Mouse (Mus musculus) MN1 (cell line): ENCODE measurements around the gene Rgs7bp.

Source experiments
- DNase-seq: peaks from one replicate; pipeline ENCODE4 v3.0.0-alpha.2; 2016; ENCODE audit warnings: low spot score

The Rgs7bp gene

DNA sequence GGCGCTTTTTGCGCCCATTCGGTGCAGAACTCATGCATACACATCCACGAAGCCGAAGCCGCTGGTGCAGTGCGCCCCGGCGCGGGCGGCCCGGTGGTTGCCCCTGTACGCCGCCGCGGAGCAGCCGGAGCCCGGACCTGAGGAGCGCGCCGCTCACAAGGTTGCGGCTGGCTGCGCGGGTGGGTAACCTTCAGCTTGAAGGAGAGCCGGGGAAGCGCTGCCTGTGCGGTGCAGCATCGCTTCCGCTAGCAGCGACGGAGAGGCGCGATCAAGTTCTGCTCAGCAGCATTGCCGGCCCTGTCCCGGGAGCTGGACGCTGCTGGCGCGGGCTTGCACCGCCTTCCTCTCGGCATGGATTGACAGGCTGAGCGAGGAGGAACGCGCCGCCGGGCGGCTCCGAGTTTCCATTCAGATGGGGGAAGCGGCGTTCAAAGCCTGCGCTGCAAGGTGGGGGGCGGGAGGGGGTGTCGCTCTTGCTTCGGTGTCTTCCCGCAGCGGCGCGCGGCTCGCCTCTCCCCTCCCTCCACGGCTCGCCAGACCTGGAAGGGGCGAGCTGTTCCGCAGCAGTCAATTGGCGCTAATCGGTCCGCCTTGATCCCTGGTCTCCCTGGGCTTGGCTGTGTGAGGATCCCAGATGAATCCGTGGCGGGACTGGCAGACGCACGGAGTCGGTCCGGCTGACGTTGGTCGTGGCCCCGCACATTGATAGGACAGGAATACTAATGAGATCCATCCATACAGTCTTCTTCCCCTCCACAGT is at the start of gene Rgs7bp:
TSS of gene Rgs7bp (minus strand) at position 750 of the 760 bp plus-strand sequence.
- no peak for DNase-seq

DNA sequence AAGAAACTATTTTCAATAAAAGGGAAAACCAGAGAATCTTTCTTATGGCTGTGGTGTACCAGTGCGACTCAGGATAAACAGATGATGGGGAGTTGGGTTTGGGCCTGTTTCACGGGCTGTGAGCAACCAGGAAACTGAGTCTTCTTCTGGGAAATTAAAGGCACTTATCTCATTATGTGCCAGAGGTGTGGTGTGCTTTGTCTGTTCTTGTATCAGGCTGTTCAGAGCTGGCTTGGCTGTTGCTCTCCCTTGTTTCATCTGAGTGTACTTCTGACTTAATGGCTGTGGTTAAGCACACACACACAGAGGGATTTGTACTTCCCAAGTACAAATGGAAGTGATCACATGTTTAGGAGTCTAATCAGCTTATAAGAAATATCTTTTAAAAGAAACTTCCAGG is 49.7 kb upstream of the Rgs7bp start:
- no peak for DNase-seq

DNA sequence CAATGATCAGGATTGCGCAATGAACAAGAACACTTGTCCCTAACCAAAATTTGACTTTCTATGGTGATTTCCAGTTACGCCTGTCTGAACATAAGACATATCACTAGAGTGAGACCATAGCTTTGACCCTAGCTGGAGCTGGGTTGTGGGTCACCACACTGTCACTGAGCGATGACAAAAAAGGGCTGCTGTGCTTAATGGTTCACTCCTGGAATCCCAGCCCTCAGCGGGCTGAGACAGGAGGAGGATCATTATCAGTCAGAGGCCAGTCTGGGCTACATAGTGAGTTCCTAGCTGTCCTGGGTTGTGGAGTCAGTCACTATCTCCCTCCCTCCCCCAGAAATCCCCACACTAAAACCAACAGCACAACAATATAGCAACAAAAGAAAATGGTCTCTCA is 46.0 kb upstream of the Rgs7bp start:
- no peak for DNase-seq

DNA sequence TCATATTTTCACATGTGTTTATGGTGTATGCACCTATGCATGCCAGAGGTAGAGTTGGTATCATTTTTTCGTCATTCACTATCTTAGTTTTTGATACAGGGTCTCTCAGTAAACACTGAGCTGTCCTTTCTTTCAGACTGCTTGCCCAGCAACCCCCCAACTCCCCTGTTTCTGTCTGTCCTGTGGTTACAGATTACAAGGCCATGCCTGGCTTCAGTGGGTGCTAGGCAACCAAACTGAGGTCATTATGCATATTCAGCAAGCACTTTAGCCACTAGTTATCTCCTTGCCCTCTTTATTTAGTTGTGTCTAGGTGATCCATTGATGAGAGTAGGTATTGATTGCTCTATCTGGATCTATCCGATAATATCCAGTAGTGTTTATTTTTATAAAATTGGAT is 41.6 kb upstream of the Rgs7bp start:
- no peak for DNase-seq

DNA sequence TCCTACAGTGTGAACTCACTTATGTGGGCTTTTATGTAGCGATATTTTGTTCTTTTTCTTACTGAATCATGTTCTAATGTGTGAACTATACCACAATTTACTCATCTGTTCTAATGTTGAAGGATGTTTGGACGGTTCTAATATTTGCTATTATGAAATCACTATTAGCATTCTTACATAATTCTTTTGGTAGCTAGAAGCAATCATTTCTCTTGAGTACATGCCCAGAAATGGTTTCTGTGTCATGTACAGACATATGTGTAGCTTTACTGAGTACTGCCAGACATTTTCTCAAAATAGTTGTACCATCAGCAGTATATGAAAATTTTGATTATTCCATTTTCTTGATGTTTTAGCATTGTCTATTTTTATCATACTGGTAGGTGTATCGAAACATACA is 34.5 kb upstream of the Rgs7bp start:
- no peak for DNase-seq

DNA sequence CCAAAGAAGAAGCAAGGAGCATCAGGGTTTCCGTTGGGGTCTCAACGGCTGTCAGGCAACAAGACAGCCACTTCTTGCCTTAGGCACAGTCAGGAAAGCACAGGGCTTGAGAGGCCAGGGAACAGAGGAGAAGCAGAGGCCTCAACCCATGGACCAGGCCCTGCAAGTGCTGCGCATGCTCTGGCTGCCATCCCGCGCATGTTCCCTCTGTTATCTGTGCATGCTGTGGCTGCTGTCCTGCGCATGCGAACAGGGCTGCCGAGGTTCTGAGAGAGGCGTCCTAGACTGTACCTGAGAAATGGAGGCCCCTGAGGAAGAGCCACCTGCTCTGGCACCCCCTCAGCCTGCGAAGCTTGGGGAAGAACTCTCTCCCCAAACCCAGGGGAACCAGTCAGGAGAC is 27.1 kb upstream of the Rgs7bp start, which contains the start of gene 4933425L06Rik:
TSS of gene 4933425L06Rik (plus strand) at position 261 of the 400 bp plus-strand sequence.
- DNase-seq: no peak

DNA sequence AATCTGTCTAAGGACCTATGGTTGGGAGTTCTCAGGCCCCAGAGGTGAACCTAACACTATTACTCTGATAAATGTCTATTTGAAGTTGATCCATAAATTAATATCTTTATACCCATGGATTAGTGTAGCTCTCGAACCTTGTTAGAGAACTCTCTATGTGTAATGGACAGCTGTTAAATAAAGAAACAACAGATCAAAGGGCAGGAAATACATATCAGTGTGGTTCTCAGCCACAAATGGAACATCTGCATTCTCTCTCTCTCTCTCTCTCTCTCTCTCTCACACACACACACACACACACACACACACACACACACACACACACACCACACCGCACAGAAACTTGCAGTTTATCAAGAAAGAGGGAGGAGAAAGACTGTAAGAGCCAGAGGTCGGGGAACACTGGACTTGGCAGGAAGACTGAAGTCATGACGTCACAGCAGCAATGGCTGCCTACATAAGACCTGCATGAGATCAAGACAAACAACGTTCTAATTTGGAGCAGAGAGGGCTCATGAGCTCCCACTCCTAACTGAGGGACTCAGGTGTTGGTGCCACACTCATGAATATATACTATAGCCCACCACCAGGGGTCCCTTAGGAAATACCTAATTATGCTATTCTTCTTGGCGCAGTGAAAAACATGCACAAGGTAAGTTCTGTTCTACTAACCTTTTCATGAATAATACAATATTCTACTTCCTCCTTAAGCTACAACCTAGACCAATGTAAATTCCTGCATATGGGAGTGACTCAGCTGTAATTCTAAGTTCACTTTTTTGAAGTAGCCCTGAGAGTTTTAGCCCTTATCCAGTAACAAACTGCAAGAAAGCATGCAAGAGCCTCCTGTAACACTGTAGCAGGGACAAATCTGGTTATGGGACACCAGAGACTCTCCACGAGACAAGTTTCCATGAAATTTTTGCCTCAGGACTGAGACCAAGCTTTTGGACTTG is 12.4 kb upstream of the Rgs7bp start:
- DNase-seq: no peak

DNA sequence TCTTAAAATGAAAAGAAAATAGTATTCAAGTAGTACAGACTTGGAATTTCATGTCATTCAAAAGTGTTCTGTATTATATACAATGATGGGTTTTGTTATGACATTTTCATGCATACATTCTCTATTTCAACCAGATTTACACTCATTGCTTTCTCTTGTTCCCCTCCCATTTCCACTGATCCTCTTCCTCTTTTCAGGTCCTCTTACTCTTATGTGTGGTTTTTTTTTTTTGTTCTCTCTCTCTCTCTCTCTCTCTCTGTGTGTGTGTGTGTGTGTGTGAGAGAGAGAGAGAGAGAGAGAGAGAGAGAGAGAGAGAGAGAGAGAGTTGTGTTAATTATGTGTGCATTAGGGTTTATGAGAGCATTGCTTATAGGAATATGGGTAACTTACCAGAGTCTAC is 11.4 kb upstream of the Rgs7bp start:
- no peak for DNase-seq

DNA sequence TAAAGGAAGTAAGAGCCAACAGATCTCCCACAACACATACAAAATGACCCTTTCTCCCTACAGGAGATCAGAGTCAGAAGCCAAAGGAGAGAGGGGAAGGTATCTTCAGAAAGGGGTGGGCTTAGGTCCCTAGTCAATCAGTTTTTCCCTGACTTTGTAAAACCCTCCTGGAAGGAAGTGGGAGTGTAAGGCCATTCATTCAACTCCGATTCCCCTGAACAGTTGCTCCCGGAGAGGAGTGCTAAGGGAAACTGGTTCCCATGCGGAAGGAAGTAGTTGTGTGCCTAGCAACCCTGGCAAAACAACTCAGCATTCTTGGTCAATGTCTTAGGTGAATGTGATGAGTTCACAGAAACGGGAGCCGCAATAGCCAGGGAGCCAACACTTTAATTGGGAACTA is 644 bp upstream of the Rgs7bp start:
- no peak for DNase-seq

DNA sequence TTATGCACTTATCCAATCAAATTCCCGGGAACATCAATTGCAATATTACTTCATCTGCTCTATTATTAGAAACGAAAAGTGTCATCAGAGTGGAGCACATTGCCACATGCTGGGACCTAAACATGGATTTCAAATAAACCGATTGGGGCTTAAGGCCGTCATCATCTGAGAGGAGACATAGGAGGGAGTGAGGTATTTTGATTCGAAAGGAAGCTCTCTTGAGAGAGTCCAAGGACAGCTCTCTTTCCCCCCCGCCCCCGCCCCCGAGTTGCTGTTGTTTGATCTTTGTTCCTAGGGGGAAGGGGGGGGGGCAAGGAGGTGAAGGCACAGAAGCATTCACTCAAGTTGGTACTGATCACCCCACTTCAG is 195 bp upstream of the Rgs7bp start:
- no peak for DNase-seq

DNA sequence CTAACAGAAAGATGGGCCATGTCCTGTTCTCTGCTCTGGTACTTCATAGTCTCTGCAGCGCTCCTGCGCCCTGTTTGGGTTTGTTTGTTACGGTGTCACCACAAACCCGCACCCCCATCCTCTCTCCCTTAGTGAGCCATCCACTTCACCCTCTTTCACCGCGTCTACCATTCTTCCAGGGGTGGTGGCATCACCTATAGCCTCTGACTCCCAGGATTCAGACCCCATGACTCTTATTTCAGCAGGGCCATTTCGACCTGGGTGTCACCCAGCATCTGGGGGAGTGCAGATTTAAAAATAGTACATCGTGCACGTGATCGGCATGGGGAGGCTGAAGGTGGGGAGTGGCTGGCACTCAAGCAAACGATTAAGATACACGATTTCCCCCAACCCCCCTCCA is 1.1 kb downstream of the Rgs7bp start:
- no peak for DNase-seq

DNA sequence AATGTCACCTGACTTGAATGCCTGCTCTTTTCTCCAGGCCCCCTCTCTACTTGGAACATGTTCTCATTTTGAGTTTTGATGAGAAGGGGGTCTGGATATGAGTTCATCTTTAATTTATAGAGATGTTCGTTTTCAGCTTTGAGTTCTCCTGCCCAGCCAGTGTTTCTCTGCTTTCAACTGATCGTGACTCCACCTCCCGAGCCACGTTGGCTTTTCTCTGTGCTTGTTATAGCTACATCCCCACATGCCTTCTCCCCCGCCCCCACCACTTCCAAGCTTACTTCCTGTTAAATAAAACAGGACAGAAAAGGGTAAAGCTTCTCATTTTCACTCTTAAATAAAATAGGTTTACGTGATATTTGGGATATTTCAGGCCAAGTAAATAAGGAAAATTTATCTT is 3.3 kb downstream of the Rgs7bp start:
- no peak for DNase-seq

DNA sequence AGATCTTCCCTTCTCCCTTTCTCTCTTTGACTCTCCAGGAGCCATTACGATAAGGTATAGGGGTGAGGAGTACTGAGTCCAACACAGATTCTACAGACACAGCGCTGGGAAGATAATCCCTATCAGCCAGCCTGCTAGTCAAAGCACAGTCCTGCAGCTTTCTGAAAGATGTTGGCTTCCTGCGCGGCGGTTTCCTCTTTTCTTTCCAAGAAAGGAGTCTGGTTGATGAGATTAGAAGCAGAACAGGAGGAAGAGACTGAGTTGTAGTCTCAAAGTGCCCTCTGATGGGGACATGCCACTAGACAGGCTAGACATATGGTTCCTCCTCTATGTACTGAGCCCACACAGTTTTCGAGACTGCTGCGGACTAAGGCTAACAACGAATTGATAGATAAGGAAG is 6.1 kb downstream of the Rgs7bp start:
- no peak for DNase-seq

DNA sequence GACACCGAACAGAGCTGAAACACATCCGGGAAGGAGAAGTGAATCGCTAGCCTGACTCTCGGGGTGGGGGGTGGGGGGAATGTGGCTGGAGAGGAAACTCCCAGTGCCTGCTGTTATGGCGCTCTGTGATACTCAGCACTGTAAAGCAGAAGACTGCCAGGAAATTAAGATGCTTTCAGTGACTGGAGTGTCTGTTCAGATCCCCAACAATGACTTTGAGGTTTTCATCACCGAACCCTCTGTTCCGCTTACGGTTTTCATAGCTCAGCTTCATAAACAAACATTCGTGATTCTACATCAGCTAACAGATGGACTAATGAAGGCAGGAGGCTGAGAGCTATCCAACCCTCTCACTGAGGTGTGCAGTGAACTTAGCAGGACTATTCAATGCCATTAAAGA is 7.4 kb downstream of the Rgs7bp start:
- DNase-seq: no peak

DNA sequence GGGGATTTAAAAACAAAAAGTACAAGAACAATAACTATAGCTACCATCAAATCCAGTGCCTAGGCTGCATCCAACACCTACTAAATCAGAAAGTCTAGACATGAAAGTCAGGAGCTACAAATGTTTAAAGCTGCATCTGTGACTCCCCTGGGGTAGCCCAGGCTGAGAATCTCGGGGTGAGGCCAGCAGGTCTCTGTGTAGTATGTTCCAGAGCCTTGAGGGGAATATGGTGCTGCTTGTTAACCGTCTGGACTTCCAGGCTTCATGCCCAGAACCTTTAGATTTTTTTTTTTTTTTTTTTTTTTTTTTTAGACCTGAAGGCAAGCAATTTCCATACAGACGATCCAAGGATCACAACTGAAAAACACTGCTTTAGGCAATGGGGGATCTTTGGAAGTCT is 10.8 kb downstream of the Rgs7bp start:
- no peak for DNase-seq

DNA sequence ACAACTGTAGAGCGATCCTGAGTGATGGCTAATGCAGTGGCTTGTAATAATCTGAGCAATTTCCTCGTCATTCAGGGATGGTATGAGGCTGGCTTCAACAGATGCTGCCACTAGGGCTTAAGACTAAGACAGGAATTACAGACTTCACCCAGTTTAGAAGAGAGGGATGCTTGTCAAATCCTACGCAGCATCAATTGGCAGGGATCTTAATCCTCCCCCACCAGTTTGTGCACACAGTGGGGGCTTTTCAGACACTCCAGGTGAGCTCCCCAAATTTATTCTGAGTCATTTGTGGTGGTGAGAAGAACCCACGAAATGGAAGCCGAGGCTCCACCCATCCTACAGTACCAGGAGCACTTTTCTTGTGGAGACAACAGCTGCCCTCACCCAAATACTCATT is 16.4 kb downstream of the Rgs7bp start:
- DNase-seq: no peak

DNA sequence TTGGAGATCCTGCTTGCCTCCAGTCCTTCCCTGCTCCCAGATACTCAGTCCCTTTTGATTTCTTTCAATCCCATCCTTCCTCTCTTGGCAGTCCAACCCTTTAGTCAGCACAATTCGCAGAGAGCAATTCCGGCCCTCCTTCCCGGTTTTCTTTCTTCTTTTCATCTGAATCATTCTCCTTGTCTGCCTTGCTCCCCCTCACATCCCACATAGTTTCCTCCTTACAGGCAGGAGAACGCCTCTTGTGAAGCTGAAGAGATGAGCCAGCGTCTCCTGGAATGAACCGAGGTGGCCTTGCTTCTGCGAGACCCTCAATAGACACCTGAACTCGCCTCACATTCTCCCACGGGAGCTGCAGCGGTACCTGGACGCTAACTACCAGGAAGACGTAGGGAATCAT is 16.9 kb downstream of the Rgs7bp start:
- DNase-seq: no peak

DNA sequence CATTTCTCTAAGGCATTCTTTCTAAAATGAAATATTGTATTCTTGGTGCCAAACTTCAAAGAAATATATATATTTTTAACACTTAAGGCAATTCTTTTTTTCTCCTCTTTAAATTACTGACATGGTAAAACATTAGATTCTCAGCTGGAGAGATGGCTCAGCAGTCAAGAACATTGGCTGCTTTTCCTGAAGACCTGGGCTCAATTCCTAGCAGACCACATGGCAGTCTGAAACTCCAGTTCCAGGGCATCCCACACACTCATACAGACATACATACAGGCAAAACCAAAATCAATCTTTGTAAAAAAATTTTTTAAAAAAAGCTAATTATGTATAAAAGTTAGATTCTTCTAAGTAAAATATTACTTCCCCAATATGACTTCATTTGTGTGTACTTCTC is 22.8 kb downstream of the Rgs7bp start:
- DNase-seq: no peak

DNA sequence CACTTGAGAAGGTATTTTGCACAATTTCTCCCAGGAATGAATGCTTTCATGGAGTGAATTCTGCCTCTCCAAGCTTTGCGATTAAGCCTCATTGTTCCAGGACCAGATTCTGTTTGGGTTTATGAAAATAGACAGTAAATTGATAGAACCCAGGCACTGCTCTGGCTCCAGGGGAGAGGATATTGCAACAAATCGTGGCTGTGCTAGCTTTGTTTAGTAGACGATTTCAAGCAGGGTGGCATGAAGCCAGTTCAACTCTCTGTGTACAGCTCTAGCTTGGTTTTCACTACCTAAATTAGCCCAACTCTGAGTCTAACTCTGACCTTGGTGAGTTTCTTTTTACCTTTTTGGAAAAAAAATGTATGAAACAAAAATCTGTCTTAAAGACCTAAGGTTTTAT is 26.5 kb downstream of the Rgs7bp start:
- DNase-seq: no peak

DNA sequence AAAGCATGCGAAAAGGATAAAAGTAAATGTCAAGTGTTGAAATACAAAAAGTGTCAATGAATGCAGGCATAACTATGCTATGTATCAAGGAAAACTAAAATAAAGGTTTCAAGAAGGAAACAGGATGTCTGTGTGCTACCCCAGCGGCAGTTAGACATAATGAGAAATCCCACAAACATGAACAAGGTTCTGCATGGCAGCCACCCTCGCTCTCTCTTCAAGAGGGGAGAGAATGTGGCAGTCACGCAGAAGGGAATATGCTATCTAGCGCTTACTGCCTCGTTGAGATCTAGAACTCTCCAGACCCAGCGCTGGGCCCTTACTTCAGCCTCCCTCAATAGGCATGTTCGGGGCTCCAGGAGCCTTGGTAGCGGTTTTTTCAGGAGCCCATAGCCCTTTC is 38.2 kb downstream of the Rgs7bp start:
- no peak for DNase-seq

DNA sequence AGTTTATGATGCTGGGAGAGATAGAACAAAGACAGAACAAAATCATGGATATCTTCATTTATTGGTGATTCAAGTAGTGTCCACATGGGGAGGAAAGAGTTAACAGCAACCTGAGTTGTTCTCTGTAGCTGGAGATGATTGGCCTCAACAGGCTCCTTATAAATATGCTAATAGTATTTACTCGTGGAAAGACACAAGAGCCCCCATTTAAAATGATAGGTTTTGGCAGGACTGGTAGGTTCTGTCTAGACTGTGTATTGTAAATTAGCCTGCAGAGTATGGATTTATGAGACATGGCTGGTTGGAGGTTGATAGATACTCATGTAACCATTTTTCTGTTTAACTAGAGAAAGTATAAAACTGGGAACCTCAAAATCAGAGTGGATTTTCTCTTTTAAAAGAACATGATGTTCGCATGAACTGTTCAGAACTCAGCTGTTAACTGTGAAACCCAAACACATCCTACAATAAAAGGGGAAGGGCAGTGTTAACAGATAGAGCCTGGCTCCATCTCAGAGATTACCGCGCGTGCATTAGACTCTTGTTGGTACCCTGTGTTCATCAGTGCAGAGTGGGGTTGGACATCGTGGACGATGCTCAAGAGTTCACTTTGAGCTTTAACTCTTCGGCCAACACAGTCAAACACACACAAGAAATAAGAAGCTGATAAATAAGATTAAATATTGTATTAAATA is 38.9 kb downstream of the Rgs7bp start:
- DNase-seq: no peak

DNA sequence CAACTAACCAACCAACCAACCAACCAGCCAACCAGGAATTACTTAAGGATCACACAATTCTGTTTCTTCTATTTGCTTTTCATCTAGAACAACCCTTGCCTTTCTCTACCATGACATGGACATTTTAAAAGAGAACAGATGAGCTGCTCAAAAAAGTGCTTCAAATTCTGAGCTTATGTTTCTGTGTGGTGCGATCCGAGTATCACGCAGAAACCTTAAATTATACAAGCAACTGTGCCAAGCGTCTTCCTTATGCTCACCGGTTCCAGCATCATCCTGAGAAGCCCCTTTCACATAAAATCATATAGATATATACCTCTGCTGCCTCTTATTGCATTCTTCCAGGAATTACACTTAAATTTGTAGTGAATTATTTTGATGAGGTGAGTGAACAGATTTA is 43.4 kb downstream of the Rgs7bp start:
- DNase-seq: no peak

DNA sequence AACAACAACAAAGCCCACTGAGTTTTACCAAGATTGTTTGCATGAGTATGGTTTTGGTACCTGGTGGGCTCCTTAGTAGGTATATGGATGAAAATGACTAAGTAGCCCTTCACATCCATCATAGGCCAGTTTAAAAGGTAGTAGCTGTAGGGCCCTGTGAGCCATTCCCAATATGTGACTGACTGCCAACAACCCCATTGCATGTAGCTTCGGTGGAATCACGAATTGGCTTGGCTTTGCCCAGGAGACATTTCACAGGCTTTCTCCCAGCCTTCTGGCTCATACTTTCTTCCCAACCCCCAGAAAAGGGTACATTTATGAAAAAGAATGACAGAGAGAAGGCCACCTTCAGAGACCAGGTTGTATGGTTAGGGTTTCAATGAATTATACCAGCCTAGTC is 45.8 kb downstream of the Rgs7bp start:
- DNase-seq: no peak
